Mouse (Mus musculus): ENCODE data around the gene Ern1. TPM values are rescaled to one million over a fixed set of nuclear protein-coding genes. Genes with fewer than 3 reads are reported as not detected.
A peak's percentile ranks its signal among the peaks of the same experiment; 100 is the strongest.

The Ern1 gene
- polyA plus RNA-seq, 1 experiment from 2014 or later: 6.8 TPM

GRCm38 (mm10) chr11:106392597-106393330 is 94.9 kb downstream of the Ern1 start:
- no peak for ATAC-seq (ENCODE audit: low FRiP score, low read depth)
- Histone ChIP-seq H3K36me3 (peaks cover 14% of the 10 kb centered on the region; the same call in 1 of the 2 replicates), H3K27ac (no peak overlapping the region), H3K4me2 (replicated peaks) (no peak overlapping the region), H3K4me3 (no peak overlapping the region), H3K4me1 (peaks cover 13% of the 10 kb centered on the region), H3K27me3 (no peaks in the 10 kb centered on the region), H3K9me3 (no peaks in the 10 kb centered on the region), H3K9ac (no peak overlapping the region)
- 65% methylated on average over 7 of the region's 7 CpGs for WGBS

GRCm38 (mm10) chr11:106391546-106392188 is 96.0 kb downstream of the Ern1 start:
- peaks cover 16% of the 10 kb centered on the region for H3K4me1 ChIP-seq
- peak; percentile 68 for ATAC-seq (ENCODE audit: low FRiP score, low read depth)

DNA sequence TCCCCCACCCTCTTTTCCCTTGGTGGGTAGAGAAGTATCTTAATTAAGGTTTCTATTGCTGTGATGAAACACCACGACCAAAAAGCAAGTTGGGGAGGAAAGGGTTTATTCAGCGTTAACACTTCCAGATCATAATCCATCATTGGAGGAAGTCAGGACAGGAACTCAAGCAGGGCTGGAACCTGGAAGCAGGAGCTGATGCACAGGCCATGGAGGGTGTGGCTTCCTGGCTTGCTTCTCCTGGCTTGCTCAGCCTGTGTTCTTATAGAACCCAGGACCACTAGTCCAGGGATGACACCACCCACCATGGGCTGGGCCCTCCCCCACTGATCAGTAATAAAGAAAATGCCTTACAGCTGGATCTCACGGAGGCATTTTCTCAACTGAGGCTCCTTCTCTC is 96.9 kb downstream of the Ern1 start:
- no peaks in the 10 kb centered on the region for H3K27me3 ChIP-seq
- no peak overlapping the region for H3K4me3 ChIP-seq
- H3K4me1 ChIP-seq: peaks cover 16% of the 10 kb centered on the region
- no peaks in the 10 kb centered on the region for H3K9me3 ChIP-seq
- 55% methylated on average over 3 of the region's 3 CpGs for WGBS
- H3K4me2 ChIP-seq (replicated peaks): no peak overlapping the region
- no peak for ATAC-seq (ENCODE audit: low FRiP score, low read depth)
- H3K27ac ChIP-seq: no peak overlapping the region
- H3K9ac ChIP-seq: no peak overlapping the region
- H3K36me3 ChIP-seq: peaks cover 5% of the 10 kb centered on the region; the same call in 1 of the 2 replicates

More at GRCm38 (mm10) chr11:106391546-106392188, 96.0 kb downstream of the Ern1 start:
- no peak overlapping the region for H3K4me2 ChIP-seq (replicated peaks)
- H3K36me3 ChIP-seq: peaks cover 6% of the 10 kb centered on the region; the same call in 1 of the 2 replicates
- WGBS: 32% methylated on average over 6 of the region's 6 CpGs
- no peaks in the 10 kb centered on the region for H3K9me3 ChIP-seq
- H3K27ac ChIP-seq: no peak overlapping the region
- no peak overlapping the region for H3K9ac ChIP-seq
- no peaks in the 10 kb centered on the region for H3K27me3 ChIP-seq
- no peak overlapping the region for H3K4me3 ChIP-seq

GRCm38 (mm10) chr11:106389611-106390010 is 98.0 kb downstream of the Ern1 start:
- Histone ChIP-seq H3K27me3 (no peaks in the 10 kb centered on the region), H3K9ac (0 out of 2 replicates have a peak overlapping the region, but pooled peaks have one; percentile 36), H3K9me3 (no peaks in the 10 kb centered on the region), H3K27ac (peak overlapping the region; percentile 34; the same call in 1 of the 2 replicates), H3K4me1 (peaks cover 16% of the 10 kb centered on the region), H3K36me3 (no peaks in the 10 kb centered on the region; the same call in 1 of the 2 replicates), H3K4me2 (replicated peaks) (no peak overlapping the region), H3K4me3 (no peak overlapping the region)
- no peak for ATAC-seq (ENCODE audit: low FRiP score, low read depth)
- 24% methylated on average over 3 of the region's 3 CpGs for WGBS

- WGBS: 56% methylated on average over 6 of the region's 6 CpGs
- H3K9me3 ChIP-seq: no peaks in the 10 kb centered on the region
- H3K27me3 ChIP-seq: no peaks in the 10 kb centered on the region
- no peak within 1 kb of the TSS for H3K4me2 ChIP-seq (replicated peaks)
- no peak within 1 kb of the TSS for H3K4me3 ChIP-seq
- no peaks in the 10 kb centered on the region for H3K36me3 ChIP-seq
- peaks cover 16% of the 10 kb centered on the region for H3K4me1 ChIP-seq
- no peak for ATAC-seq (ENCODE audit: low FRiP score, low read depth)
- no peak within 1 kb of the TSS for H3K9ac ChIP-seq
- no peak within 1 kb of the TSS for H3K27ac ChIP-seq
Observed at GRCm38 (mm10) chr11:106387791-106388216, 99.8 kb downstream of the Ern1 start, which contains the start of gene Icam2. Gene Icam2, minus strand, starts transcription at chr11:106388075.

- no peak for ATAC-seq (ENCODE audit: low FRiP score, low read depth)
- no peak overlapping the region for H3K4me3 ChIP-seq
- H3K4me2 ChIP-seq (replicated peaks): no peak overlapping the region
- WGBS: 78% methylated on average over 6 of the region's 6 CpGs
- no peak overlapping the region for H3K9ac ChIP-seq
- H3K4me1 ChIP-seq: peaks cover 19% of the 10 kb centered on the region
- no peaks in the 10 kb centered on the region for H3K9me3 ChIP-seq
- no peaks in the 10 kb centered on the region for H3K36me3 ChIP-seq
- H3K27ac ChIP-seq: no peak overlapping the region
- H3K27me3 ChIP-seq: no peaks in the 10 kb centered on the region
Observed at GRCm38 (mm10) chr11:106387020-106387419, 100.6 kb downstream of the Ern1 start.

GRCm38 (mm10) chr11:106386409-106386808 is 101.2 kb downstream of the Ern1 start:
- Histone ChIP-seq H3K4me1 (peaks cover 19% of the 10 kb centered on the region), H3K9me3 (no peaks in the 10 kb centered on the region), H3K27me3 (no peaks in the 10 kb centered on the region), H3K36me3 (no peaks in the 10 kb centered on the region), H3K27ac (no peak overlapping the region), H3K4me2 (replicated peaks) (no peak overlapping the region), H3K4me3 (no peak overlapping the region), H3K9ac (no peak overlapping the region)
- WGBS: 88% methylated on average over 3 of the region's 3 CpGs
- ATAC-seq (ENCODE audit: low FRiP score, low read depth): no peak

GRCm38 (mm10) chr11:106383051-106383790 is 104.4 kb downstream of the Ern1 start:
- no peak overlapping the region for H3K9ac ChIP-seq
- no peaks in the 10 kb centered on the region for H3K36me3 ChIP-seq
- no peaks in the 10 kb centered on the region for H3K9me3 ChIP-seq
- no peak for ATAC-seq (ENCODE audit: low FRiP score, low read depth)
- no peaks in the 10 kb centered on the region for H3K27me3 ChIP-seq
- H3K27ac ChIP-seq: no peak overlapping the region
- H3K4me1 ChIP-seq: 0 out of 2 replicates have a peak, but pooled peaks cover 7% of the 10 kb centered on the region
- no peak overlapping the region for H3K4me2 ChIP-seq (replicated peaks)
- WGBS: 80% methylated on average over 6 of the region's 6 CpGs
- H3K4me3 ChIP-seq: no peak overlapping the region

DNA sequence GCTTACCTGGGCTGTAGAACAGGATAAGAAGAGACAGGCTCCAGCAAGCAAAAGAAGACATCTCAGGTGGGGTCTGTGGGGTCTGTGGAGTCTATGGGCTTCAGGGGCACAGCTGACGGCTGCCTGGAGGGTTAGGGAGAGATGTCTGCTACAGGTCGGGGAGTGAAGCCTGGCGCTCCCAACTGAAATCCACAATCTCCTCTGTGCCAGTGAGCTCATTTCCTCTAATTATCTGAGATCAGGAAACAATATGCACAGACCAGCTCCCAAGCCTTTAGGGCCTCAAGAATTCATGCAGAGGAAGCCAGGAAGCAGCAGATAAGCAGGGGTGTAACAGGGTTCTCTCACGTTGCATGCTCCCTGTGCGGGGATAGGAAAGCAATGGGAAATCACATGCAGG is 105.2 kb downstream of the Ern1 start:
- WGBS: 62% methylated on average over 5 of the region's 5 CpGs
- Histone ChIP-seq H3K4me3 (no peak overlapping the region), H3K36me3 (no peaks in the 10 kb centered on the region), H3K4me2 (replicated peaks) (no peak overlapping the region), H3K27ac (peak overlapping the region; percentile 4; the same call in 1 of the 2 replicates), H3K9me3 (no peaks in the 10 kb centered on the region), H3K4me1 (0 out of 2 replicates have a peak, but pooled peaks cover 2% of the 10 kb centered on the region), H3K9ac (no peak overlapping the region), H3K27me3 (no peaks in the 10 kb centered on the region)
- no peak for ATAC-seq (ENCODE audit: low FRiP score, low read depth)

DNA sequence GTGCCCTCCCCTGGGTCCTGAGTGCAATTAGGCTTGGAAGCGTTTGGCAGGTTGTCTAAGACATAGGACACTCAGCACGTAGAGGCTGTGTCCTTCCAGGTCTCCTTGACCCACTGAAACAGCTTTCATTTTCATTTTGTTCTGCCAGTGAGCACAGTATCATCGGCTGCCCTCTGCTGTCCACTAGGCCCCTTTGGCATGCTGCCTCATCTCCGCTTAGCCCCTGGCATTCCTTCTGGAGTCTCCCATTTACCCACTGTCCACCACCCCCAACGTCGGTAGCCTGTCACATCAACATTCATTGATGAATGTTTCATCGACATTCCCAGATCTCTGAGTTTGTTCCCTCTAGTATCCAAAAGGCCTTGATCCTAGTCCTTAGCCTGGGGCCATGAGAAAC is 105.8 kb downstream of the Ern1 start:
- Histone ChIP-seq H3K4me1 (0 out of 2 replicates have a peak, but pooled peaks cover 2% of the 10 kb centered on the region), H3K36me3 (no peaks in the 10 kb centered on the region), H3K27me3 (no peaks in the 10 kb centered on the region), H3K9ac (no peak overlapping the region), H3K9me3 (no peaks in the 10 kb centered on the region), H3K4me3 (peak overlapping the region; percentile 12), H3K4me2 (replicated peaks) (no peak overlapping the region), H3K27ac (peak overlapping the region; percentile 4; the same call in 1 of the 2 replicates)
- WGBS: 84% methylated on average over 7 of the region's 7 CpGs
- no peak for ATAC-seq (ENCODE audit: low FRiP score, low read depth)

- H3K4me2 ChIP-seq (replicated peaks): peak overlapping the region; percentile 9
- no peaks in the 10 kb centered on the region for H3K27me3 ChIP-seq
- H3K4me3 ChIP-seq: no peak overlapping the region
- no peak overlapping the region for H3K9ac ChIP-seq
- H3K4me1 ChIP-seq: 0 out of 2 replicates have a peak, but pooled peaks cover 2% of the 10 kb centered on the region
- H3K27ac ChIP-seq: no peak overlapping the region
- H3K36me3 ChIP-seq: no peaks in the 10 kb centered on the region
- ATAC-seq (ENCODE audit: low FRiP score, low read depth): no peak
- 86% methylated on average over 11 of the region's 11 CpGs for WGBS
- H3K9me3 ChIP-seq: no peaks in the 10 kb centered on the region
Observed at GRCm38 (mm10) chr11:106381011-106381410, 106.6 kb downstream of the Ern1 start.

DNA sequence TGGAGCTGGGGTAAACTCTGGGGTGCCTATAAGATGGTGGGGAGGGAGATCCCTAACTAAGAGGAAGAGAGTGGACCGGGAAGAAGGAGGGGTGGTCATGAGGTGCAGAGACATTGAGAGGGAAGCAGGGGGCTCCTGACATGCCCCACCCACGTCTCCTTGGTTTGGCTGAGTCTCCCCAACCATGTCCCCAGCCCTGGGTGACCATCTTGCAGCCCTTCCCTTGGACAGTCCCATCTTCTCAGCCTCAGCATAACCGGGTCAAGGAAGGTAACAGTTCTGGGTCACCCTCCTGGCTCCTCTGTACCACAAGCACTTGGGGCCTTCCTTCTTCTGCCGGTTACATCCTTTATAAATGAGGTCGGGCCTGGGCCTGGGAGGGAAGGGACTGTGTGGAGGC is 112.7 kb downstream of the Ern1 start:
- WGBS: 79% methylated on average over 5 of the region's 5 CpGs

More for the DNA sequence above, 112.7 kb downstream of the Ern1 start:
- H3K4me2 ChIP-seq (replicated peaks): no peak overlapping the region
- H3K36me3 ChIP-seq: no peaks in the 10 kb centered on the region
- H3K9me3 ChIP-seq: no peaks in the 10 kb centered on the region
- H3K9ac ChIP-seq: no peak overlapping the region
- H3K4me3 ChIP-seq: no peak overlapping the region
- no peaks in the 10 kb centered on the region for H3K27me3 ChIP-seq
- no peak overlapping the region for H3K27ac ChIP-seq
- ATAC-seq (ENCODE audit: low FRiP score, low read depth): no peak; the same call in 1 of the 2 replicates
- H3K4me1 ChIP-seq: peaks cover 10% of the 10 kb centered on the region
